Mouse (Mus musculus) C2C12 (cell line): ENCODE results near the gene Mink1. TPM values are rescaled to one million over a fixed set of nuclear protein-coding genes. Genes with fewer than 3 reads are reported as not detected.
"Not testable (repeated sequence)": the region's sequence is repeated elsewhere in the genome, so short reads cannot be mapped to it uniquely, and the experiment has no call there.

Experiments used
- H3K27me3 ChIP-seq: one replicate; pipeline ENCODE4 v1.6.1; 2011; ENCODE audit not compliant: control insufficient read depth, insufficient read depth, insufficient read length
- H3K36me3 ChIP-seq: one replicate; pipeline ENCODE4 v1.6.1; 2011; ENCODE audit not compliant: control insufficient read depth, insufficient read depth
- H3K4me3 ChIP-seq: one replicate; pipeline ENCODE4 v1.5.1; 2011; ENCODE audit warnings: mild to moderate bottlenecking, control low read depth; ENCODE audit not compliant: poor library complexity, insufficient read depth, severe bottlenecking
- H3K79me2 ChIP-seq: one replicate; pipeline ENCODE4 v1.6.1; 2011; ENCODE audit not compliant: control insufficient read depth, insufficient read depth
- H3K79me3 ChIP-seq: one replicate; pipeline ENCODE4 v1.6.1; 2011; ENCODE audit warnings: low read depth, control low read depth
- H3ac ChIP-seq: one replicate; pipeline ENCODE3; 2011; ENCODE audit warnings: low read depth; ENCODE audit not compliant: control insufficient read depth, insufficient read length
- CEBPB ChIP-seq: IDR thresholded peaks from one replicate; pipeline ENCODE4 v1.6.1; 2011; ENCODE audit warnings: low read depth, mild to moderate bottlenecking, control low read depth, moderate library complexity
- CTCF ChIP-seq: IDR thresholded peaks from one replicate; pipeline ENCODE4 v1.5.1; 2011; ENCODE audit not compliant: control insufficient read depth, insufficient read depth, insufficient read length
- FOSL1 ChIP-seq: IDR thresholded peaks from one replicate; pipeline ENCODE4 v1.8.0; 2011; ENCODE audit warnings: mild to moderate bottlenecking, low read length; ENCODE audit not compliant: poor library complexity, insufficient read depth, severe bottlenecking
- MAX ChIP-seq: IDR thresholded peaks from one replicate; pipeline ENCODE4 v1.6.1; 2011; ENCODE audit warnings: mild to moderate bottlenecking, control low read depth
- MYOD1 ChIP-seq: IDR thresholded peaks from one replicate; pipeline ENCODE4 v1.6.1; 2011; ENCODE audit warnings: low read depth; ENCODE audit not compliant: control insufficient read depth, insufficient read length
- MYOG ChIP-seq: IDR thresholded peaks from one replicate; pipeline ENCODE4 v1.6.1; 2011; ENCODE audit not compliant: control insufficient read depth, insufficient read length; ENCODE audit errors: extremely low read depth
- USF1 ChIP-seq: IDR thresholded peaks from one replicate; pipeline ENCODE4 v1.6.1; 2011; ENCODE audit warnings: low read depth, mild to moderate bottlenecking, control low read depth, moderate library complexity
- polyA plus RNA-seq: library from polyadenylated mRNA; unstranded; fragments of >200 nt; fragmentation: generic; extraction: Trizol; gene quantifications from one replicate; pipeline ENCODE4 v1.2.1, GENCODE M21; 2012; ENCODE audit warnings: missing spikeins

Mink1 gene
- polyA plus RNA-seq, 1 experiment, result 34.5 TPM

DNA sequence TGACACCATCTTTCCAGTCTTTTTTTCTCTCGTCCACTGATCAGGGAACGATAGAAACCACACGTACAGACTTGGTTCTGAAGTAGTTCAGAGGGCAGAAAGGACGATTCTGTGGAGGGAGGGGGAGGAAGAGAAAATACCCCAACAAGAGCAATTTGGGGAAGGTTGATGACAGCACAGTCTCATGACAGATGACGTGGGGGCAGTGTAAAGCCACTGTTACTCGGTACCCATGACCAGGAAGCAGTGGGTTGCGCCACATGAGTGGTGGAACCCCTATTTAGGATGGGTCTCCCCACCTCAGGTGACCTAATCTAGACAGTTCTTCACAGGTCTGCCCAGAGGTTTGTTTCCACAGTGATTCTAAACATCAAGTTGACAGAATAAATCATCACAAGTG is 34.1 kb upstream of the Mink1 start:
- no peaks in the 10 kb centered on the region for H3K27me3 ChIP-seq
- H3K4me3 ChIP-seq, result no peak overlapping the region
- TF ChIP-seq MAX (no peak), USF1 (no peak), MYOD1 (no peak), CTCF (no peak), FOSL1 (no peak), MYOG (no peak)
- no peak overlapping the region for H3ac ChIP-seq
- peaks cover 16% of the 10 kb centered on the region for H3K79me3 ChIP-seq
- peaks cover 35% of the 10 kb centered on the region for H3K36me3 ChIP-seq
- peaks cover 24% of the 10 kb centered on the region for H3K79me2 ChIP-seq

DNA sequence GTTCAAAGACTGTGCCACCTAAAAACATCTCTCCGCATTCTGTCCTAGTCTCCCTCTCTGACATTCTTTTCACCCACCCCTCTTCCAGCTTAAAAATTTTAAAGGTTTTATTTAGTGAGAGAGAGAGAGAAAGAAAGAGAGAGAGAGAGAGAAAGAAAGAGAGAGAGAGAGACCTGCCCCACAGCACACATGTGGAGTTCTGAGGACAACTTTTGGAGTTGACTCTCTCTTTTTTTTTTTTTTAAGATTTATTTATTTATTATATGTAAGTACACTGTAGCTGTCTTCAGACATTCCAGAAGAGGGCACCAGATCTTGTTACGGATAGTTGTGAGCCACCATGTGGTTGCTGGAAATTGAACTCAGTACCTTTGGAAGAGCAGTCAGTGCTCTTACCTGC is 31.6 kb upstream of the Mink1 start:
- H3K36me3 ChIP-seq, result peaks cover 34% of the 10 kb centered on the region
- H3ac ChIP-seq, H3K4me3 ChIP-seq, H3K27me3 ChIP-seq, H3K79me3 ChIP-seq: not testable (repeated sequence)
- peaks cover 15% of the 10 kb centered on the region for H3K79me2 ChIP-seq

DNA sequence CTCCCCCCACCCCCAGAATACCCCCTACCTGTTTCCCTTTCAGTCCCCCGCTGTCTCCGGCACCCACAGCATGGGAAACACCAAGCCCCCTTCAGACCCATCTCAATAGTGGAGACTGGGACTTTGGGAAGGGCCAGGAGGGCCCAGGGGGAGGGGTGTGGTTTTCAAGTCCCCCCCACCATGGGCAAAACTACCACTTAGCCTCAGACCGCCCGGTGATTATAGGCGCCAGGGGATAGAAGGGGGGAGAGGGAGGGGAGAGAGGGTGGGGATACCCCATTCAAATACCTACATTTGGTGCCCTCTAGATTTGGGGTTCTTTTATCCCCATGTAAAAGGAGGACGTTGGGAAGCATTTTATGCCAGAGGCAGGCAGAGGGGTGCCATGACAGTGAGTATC is 29.8 kb upstream of the Mink1 start, which contains the start of gene Gm40193:
Gene Gm40193 (minus strand): TSS at position 101 of the 400 bp plus-strand sequence.
- Histone ChIP-seq H3K36me3 (peaks cover 16% of the 10 kb centered on the region), H3ac (no peak within 1 kb of the TSS), H3K4me3 (no peak within 1 kb of the TSS), H3K79me3 (no peaks in the 10 kb centered on the region), H3K27me3 (no peaks in the 10 kb centered on the region), H3K79me2 (no peaks in the 10 kb centered on the region)
- TF ChIP-seq MYOG, result no peak
- no peak for TF ChIP-seq FOSL1
- no peak for TF ChIP-seq MAX
- no peak for TF ChIP-seq MYOD1
- no peak for TF ChIP-seq USF1
- no peak for TF ChIP-seq CTCF
- TF ChIP-seq CEBPB, result no peak

DNA sequence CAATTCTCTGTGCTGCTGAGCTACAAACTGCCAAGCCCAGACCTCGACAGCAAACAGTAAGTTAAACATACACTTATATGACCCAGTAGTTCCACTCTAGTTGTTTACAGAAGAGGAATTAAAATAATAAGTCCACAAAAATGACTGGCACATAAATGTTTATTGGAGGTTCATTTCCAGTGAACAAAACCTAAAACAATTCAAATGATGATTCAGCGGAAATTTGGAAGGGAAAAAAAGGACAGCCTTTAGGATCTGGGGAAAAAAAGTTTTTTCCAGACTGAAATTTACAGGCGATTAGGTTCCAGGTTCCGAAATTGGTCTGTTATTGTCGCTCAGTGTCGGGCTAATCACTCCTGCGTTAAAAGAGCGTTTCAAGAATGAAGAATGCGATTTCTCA is 23.3 kb upstream of the Mink1 start:
- Histone ChIP-seq H3K79me2 (no peaks in the 10 kb centered on the region), H3K4me3 (peak overlapping the region; percentile 41), H3K79me3 (no peaks in the 10 kb centered on the region), H3K36me3 (no peaks in the 10 kb centered on the region), H3K27me3 (no peaks in the 10 kb centered on the region), H3ac (peak overlapping the region; percentile 41)
- TF ChIP-seq MAX (no peak), MYOD1 (no peak), CTCF (no peak), FOSL1 (no peak), MYOG (no peak), CEBPB (no peak), USF1 (no peak)

DNA sequence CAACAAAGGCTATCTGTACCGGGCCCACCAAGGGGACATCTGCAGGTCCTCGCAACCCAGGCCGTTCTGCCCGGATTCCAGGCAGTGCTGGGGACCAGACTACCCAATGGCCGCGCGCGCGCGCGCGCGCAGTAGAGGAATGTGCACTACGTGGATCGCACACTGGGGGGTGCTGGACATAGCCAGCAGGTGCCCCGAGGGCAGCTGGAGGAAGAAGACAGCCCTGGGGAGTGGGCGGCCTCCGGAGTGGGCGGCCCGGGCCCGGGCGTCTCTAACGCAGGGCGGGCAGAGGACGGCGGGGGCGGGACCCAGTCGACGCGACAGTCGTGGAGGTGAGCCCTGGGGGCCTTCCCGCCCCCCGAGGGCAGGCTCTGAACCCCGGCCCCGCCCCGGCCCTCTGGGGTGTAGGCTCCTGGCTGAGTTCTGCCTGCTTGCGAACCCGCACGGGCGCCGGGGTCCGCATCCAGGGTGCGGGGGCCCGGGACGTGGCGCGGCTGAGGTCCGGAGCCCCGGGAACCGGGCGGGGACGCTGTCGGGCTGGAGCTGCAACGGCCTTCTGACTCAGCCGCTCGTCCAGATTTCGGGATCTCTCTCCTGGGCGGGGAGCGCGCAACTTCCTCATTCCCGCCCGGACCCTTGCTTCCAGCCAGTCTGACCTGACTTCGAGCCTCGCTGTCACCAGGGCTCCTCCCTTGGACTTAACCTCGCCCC is 22.6 kb upstream of the Mink1 start, which contains the start of gene Pld2:
Gene Pld2 (plus strand): TSS at position 188 of the 711 bp plus-strand sequence.
- Histone ChIP-seq H3K79me3 (no peaks in the 10 kb centered on the region), H3K27me3 (no peaks in the 10 kb centered on the region), H3K4me3 (peak within 1 kb of the TSS; percentile 41), H3ac (peak within 1 kb of the TSS; percentile 80), H3K79me2 (no peaks in the 10 kb centered on the region), H3K36me3 (no peaks in the 10 kb centered on the region)
- TF ChIP-seq CTCF (peak; percentile 76), MAX (peak; percentile 48), CEBPB (no peak), FOSL1 (no peak), MYOD1 (peak; percentile 40)

DNA sequence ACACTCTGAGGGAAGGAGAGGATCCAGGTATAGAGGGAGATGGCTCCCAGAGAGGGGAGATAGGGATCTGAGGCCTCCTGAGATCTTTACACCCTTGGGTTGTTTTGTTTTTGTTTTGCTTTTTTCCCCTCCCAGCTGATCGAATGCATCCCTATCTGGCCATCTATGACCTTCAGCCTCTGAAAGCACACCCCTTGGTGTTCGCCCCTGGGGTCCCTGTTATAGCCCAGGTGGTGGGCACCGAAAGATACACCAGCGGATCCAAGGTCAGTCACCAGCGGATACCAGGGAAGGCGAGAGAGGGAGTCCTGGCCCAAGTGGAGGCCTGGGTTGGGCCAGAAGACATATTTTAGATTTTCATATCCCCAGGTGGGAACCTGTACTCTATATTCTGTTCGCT is 21.8 kb upstream of the Mink1 start:
- H3ac ChIP-seq, result no peak overlapping the region
- no peaks in the 10 kb centered on the region for H3K36me3 ChIP-seq
- no peaks in the 10 kb centered on the region for H3K27me3 ChIP-seq
- H3K4me3 ChIP-seq, result no peak overlapping the region
- no peaks in the 10 kb centered on the region for H3K79me3 ChIP-seq
- TF ChIP-seq CEBPB (no peak), MYOG (no peak), MYOD1 (no peak), CTCF (no peak), FOSL1 (no peak), USF1 (no peak), MAX (no peak)
- no peaks in the 10 kb centered on the region for H3K79me2 ChIP-seq
